In genomic region chr11:9118421-9119121, GRCm38 (mm10) we compare ENCODE assay signal across 8 mouse cellular contexts. TPM values are rescaled to one million over a fixed set of nuclear protein-coding genes. Genes with fewer than 3 reads are reported as not detected.
DNase-seq lines count a peak whose midpoint lies in the region; ATAC-seq and TF ChIP-seq lines count a peak whose summit lies in the region.

No protein-coding gene starts in this region.

- TF ChIP-seq CTCF in brain, embryonic 14.5 days (IDR thresholded peaks at IDR 0.05; ENCODE audit: borderline replicate concordance, extremely low read depth, insufficient read depth, insufficient read length) = no peak
- TF ChIP-seq CTCF in gastrocnemius, adult 2 months (IDR thresholded peaks at IDR 0.05) = no peak
- TF ChIP-seq CTCF in liver, postnatal 0 days (IDR thresholded peaks at IDR 0.05; ENCODE audit: low read depth) = no peak

- H3K27ac ChIP-seq in gastrocnemius, adult 2 months = peak overlapping the region; percentile 57; the same call in 1 of the 2 replicates
- no peak overlapping the region for H3K27ac ChIP-seq in intestine, embryonic 15.5 days
- H3K27ac ChIP-seq in liver, postnatal 0 days (ENCODE audit: low read depth) = 0 out of 2 replicates have a peak overlapping the region, but pooled peaks have one; percentile 0
- H3K27ac ChIP-seq in neural tube, embryonic 12.5 days = no peak overlapping the region

- intact Hi-C loops in gastrocnemius, adult 2 months (cut with DNase I) = loop anchor here (5.0 kb wide), 1 partner anchor 106 kb away; the partner anchor contains the start of gene Hus1

- TF ChIP-seq POLR2A in brain, embryonic 14.5 days (IDR thresholded peaks at IDR 0.05; ENCODE audit: borderline replicate concordance, extremely low read depth, insufficient read depth, insufficient read length, poor library complexity, severe bottlenecking) = no peak

- peak; percentile 75 for ATAC-seq in intestine, embryonic 15.5 days
- ATAC-seq in liver, postnatal 0 days = peak; percentile 78
- ATAC-seq in neural tube, embryonic 12.5 days (ENCODE audit: low FRiP score, low read depth) = peak; percentile 34; the same call in 1 of the 2 replicates
- ATAC-seq in CD4-positive, CD25-positive, alpha-beta regulatory T cell, adult 4 months = no peak

- peak overlapping the region; percentile 73 for H3K4me3 ChIP-seq in gastrocnemius, adult 2 months
- H3K4me3 ChIP-seq in intestine, embryonic 15.5 days (replicated peaks) = peak overlapping the region; percentile 41
- H3K4me3 ChIP-seq in liver, postnatal 0 days (ENCODE audit: low read depth, low read length) = peak overlapping the region; percentile 45
- H3K4me3 ChIP-seq in neural tube, embryonic 12.5 days = peak overlapping the region; percentile 39

- H3K27me3 ChIP-seq in intestine, embryonic 15.5 days (replicated peaks) = peaks cover 31% of the 10 kb centered on the region
- H3K27me3 ChIP-seq in liver, postnatal 0 days (ENCODE audit: insufficient read depth, low read length) = peaks cover 36% of the 10 kb centered on the region
- H3K27me3 ChIP-seq in neural tube, embryonic 12.5 days (replicated peaks) = peaks cover 47% of the 10 kb centered on the region

- peak overlapping the region; percentile 36; the same call in 1 of the 2 replicates for H3K9ac ChIP-seq in intestine, embryonic 15.5 days
- H3K9ac ChIP-seq in liver, postnatal 0 days (replicated peaks) = peak overlapping the region; percentile 39
- 0 out of 2 replicates have a peak overlapping the region, but pooled peaks have one; percentile 36 for H3K9ac ChIP-seq in neural tube, embryonic 12.5 days

- peaks cover 18% of the 10 kb centered on the region; the same call in 1 of the 2 replicates for H3K4me1 ChIP-seq in intestine, embryonic 15.5 days (replicated peaks)
- H3K4me1 ChIP-seq in liver, postnatal 0 days (ENCODE audit: insufficient read depth) = peaks cover 15% of the 10 kb centered on the region
- H3K4me1 ChIP-seq in neural tube, embryonic 12.5 days = peaks cover 21% of the 10 kb centered on the region

- H3K4me2 ChIP-seq in intestine, embryonic 15.5 days (replicated peaks) = peak overlapping the region; percentile 96
- H3K4me2 ChIP-seq in liver, postnatal 0 days (ENCODE audit: low read depth, low read length) = peak overlapping the region; percentile 76
- peak overlapping the region; percentile 94 for H3K4me2 ChIP-seq in neural tube, embryonic 12.5 days (replicated peaks)

- WGBS in intestine, embryonic 15.5 days = under 1% methylated on average over 40 of the region's 40 CpGs
- WGBS in liver, postnatal 0 days (ENCODE audit: insufficient replicate concordance) = 1% methylated on average over 40 of the region's 40 CpGs
- under 1% methylated on average over 40 of the region's 40 CpGs for WGBS in neural tube, embryonic 12.5 days

- peak; percentile 17 to 23 for DNase-seq in cerebellum, adult 18-20 months
- DNase-seq in cerebellum, adult 11 months = no peak
- DNase-seq in brain, embryonic 14.5 days (ENCODE audit: low read depth) = peak; percentile 37
- peak; percentile 65 for DNase-seq in gastrocnemius, adult 2 months
- DNase-seq in liver, postnatal 0 days = peak; percentile 66

- TF ChIP-seq EP300 in liver, postnatal 0 days (IDR thresholded peaks at IDR 0.05; ENCODE audit: low read depth) = no peak

- no peaks in the 10 kb centered on the region for H3K36me3 ChIP-seq in intestine, embryonic 15.5 days
- H3K36me3 ChIP-seq in liver, postnatal 0 days (replicated peaks; ENCODE audit: insufficient read depth, low read length) = no peaks in the 10 kb centered on the region
- no peaks in the 10 kb centered on the region for H3K36me3 ChIP-seq in neural tube, embryonic 12.5 days

- no peaks in the 10 kb centered on the region for H3K9me3 ChIP-seq in intestine, embryonic 15.5 days
- H3K9me3 ChIP-seq in liver, postnatal 0 days (ENCODE audit: low read length) = no peaks in the 10 kb centered on the region
- H3K9me3 ChIP-seq in neural tube, embryonic 12.5 days = no peaks in the 10 kb centered on the region

RNA-seq across cellular contexts. Expression of gene Upp1, which starts 0.7 kb away (rescaled TPM):
- 2.6 and 3.2 TPM in 2 replicates for polyA plus RNA-seq in brain, embryonic 14.5 days (2012; rRNA removed)
- under 1 TPM in 1 of 2 experiments, not detected in 1; 0.59 TPM for total RNA-seq in gastrocnemius, adult 2 months (2021)
- polyA plus RNA-seq in intestine, embryonic 15.5 days (2015; fragmentation: Nextera tagmentation; extraction: Ambion mirVana) = 5.4 and 6.6 TPM in 2 replicates
- 1.5 and 1.8 TPM in 2 replicates for polyA plus RNA-seq in liver, postnatal 0 days (2015; fragmentation: Nextera tagmentation; extraction: Ambion mirVana)
- polyA plus RNA-seq in neural tube, embryonic 12.5 days (2016; fragmentation: Nextera tagmentation; extraction: Ambion mirVana) = 4.2 and 4.8 TPM in 2 replicates
- polyA plus RNA-seq in CD4-positive, CD25-positive, alpha-beta regulatory T cell, adult 4 months (2017; shearing (Covaris generic)) = not detected

Comparison
In these comparisons a context has a peak if more than half of its experiments do, and no peak if none do; other contexts are left out.
1. H3K27ac ChIP-seq: peak in gastrocnemius, adult 2 months (single experiment) and liver, postnatal 0 days (single experiment); none in intestine, embryonic 15.5 days (single experiment) and neural tube, embryonic 12.5 days (single experiment).
2. Peak in every context shown above with its lines, with median percentiles within 50 percentile points of each other: H3K4me3 ChIP-seq, H3K4me2 ChIP-seq and H3K9ac ChIP-seq.